Mouse (Mus musculus) cortical plate, adult 2 months (tissue): Measurements from ENCODE around the gene Heyl. TPM values are rescaled to one million over a fixed set of nuclear protein-coding genes. Genes with fewer than 3 reads are reported as not detected.

ENCODE experiments used
- H3K27ac ChIP-seq: fragments of 200-500 bp; 2 replicates; pipeline ENCODE4 v1.5.1; 2012; ENCODE audit warnings: low read length, control low read depth, inconsistent platforms; ENCODE audit not compliant: insufficient read depth
- H3K4me1 ChIP-seq: fragments of 200-500 bp; 2 replicates; pipeline ENCODE4 v1.6.1; 2011; ENCODE audit warnings: low read length; ENCODE audit not compliant: control insufficient read depth, insufficient read depth
- H3K4me3 ChIP-seq: fragments of 200-500 bp; 2 replicates; pipeline ENCODE4 v1.5.1; 2011; ENCODE audit warnings: mild to moderate bottlenecking, low read length, control low read depth; ENCODE audit not compliant: insufficient read depth
- CTCF ChIP-seq: fragments of 200-500 bp; IDR thresholded peaks from 2 replicates; pipeline ENCODE4 v1.5.1; 2011; ENCODE audit warnings: mild to moderate bottlenecking, control low read depth, low read length; ENCODE audit not compliant: insufficient read depth; ENCODE audit errors: extremely low read depth
- POLR2A ChIP-seq: fragments of 200-500 bp; IDR thresholded peaks from 2 replicates; pipeline ENCODE4 v1.6.1; 2011; ENCODE audit warnings: mild to moderate bottlenecking, low read length, control low read depth; ENCODE audit not compliant: insufficient read depth; ENCODE audit errors: extremely low read depth
- polyA plus RNA-seq: library from polyadenylated mRNA; depleted of rRNA; stranded (reverse); fragments of >200 nt; gene quantifications from 2 replicates; pipeline ENCODE4 v1.2.3, GENCODE M21; 2012; rRNA removed

Heyl gene
- polyA plus RNA-seq, 1 experiment: 2.0 TPM

GRCm38 (mm10) chr4:123298226-123298625 is 64.9 kb downstream of the Heyl start:
- H3K4me3 ChIP-seq: no peak overlapping the region
- no peak for TF ChIP-seq CTCF
- TF ChIP-seq POLR2A: no peak

DNA sequence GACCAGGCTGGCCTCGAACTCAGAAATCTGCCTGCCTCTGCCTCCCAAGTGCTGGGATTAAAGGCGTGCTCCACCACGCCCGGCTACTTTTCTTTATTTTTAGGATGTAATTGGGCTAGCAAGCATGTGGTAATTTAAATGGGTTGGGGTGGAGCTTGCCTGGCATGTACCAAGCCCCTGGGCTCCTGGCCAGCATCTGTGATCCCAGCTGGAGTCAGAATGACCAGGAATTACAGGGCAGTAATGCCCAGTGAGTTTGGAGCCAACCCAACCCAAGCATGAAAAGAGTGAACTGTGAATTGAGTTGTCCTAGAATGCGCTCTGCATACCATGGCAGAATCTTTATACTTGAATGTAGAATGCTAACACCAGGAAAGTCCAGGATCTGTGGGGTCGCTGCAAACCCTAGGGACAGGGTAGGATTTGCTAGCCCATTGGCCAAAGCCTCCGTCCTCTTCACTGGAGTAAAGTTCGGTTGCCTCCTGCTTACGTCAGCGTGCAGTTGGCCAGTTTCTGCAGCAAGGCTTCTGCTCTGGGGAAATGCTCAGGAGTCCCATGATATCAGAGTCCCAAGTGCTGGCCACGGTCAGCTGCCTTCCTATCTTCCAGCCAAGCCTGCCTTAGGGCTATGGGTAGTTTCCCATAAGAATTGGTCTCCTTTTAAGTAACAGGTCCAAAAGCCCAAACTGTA is 65.8 kb downstream of the Heyl start:
- H3K4me3 ChIP-seq: no peak overlapping the region
- no peak for TF ChIP-seq POLR2A
- no peak for TF ChIP-seq CTCF
- no peaks in the 10 kb centered on the region for H3K4me1 ChIP-seq
- no peak overlapping the region for H3K27ac ChIP-seq

More at GRCm38 (mm10) chr4:123298226-123298625, 64.9 kb downstream of the Heyl start:
- H3K4me1 ChIP-seq: no peaks in the 10 kb centered on the region
- no peak overlapping the region for H3K27ac ChIP-seq

Other genes starting within 250 kb of the Heyl start
- gene Mycl, start 237.9 kb upstream of the Heyl start, polyA plus RNA-seq: 8.4 and 10.1 TPM in 2 replicates
- gene Trit1, start 217.0 kb upstream of the Heyl start, polyA plus RNA-seq: 12.6 and 15.7 TPM in 2 replicates
- gene Bmp8b, start 128.4 kb upstream of the Heyl start, polyA plus RNA-seq: 0.15 and 0.40 TPM in 2 replicates
- 0.08 and 0.21 TPM in 2 replicates for gene Oxct2b, start 117.3 kb upstream of the Heyl start, polyA plus RNA-seq
- gene Ppie, start 93.6 kb upstream of the Heyl start, polyA plus RNA-seq: 18.2 and 19.7 TPM in 2 replicates
- gene Hpcal4, start 50.3 kb upstream of the Heyl start, polyA plus RNA-seq: 562 and 609 TPM in 2 replicates
- gene Nt5c1a, start 32.1 kb upstream of the Heyl start, polyA plus RNA-seq: 3.3 and 3.7 TPM in 2 replicates
- gene Pabpc4, start 28.8 kb downstream of the Heyl start, polyA plus RNA-seq: 35.3 and 35.6 TPM in 2 replicates
- gene Oxct2a, start 90.1 kb downstream of the Heyl start, polyA plus RNA-seq: 0.10 and 0.13 TPM in 2 replicates
- 0.17 and 0.23 TPM in 2 replicates for gene Bmp8a, start 109.7 kb downstream of the Heyl start, polyA plus RNA-seq